Mouse (Mus musculus) liver, embryonic 11.5 days (tissue): ENCODE results near the gene Wdr18. TPM values are rescaled to one million over a fixed set of nuclear protein-coding genes. Genes with fewer than 3 reads are reported as not detected.

ENCODE experiments used
- ATAC-seq: fragments of 200-750 bp; cut with Nextera tagmentation; replicated peaks from 2 replicates; pipeline ENCODE4 v1.8.0; 2017; ENCODE audit warnings: moderate number of reproducible peaks, mild to moderate bottlenecking, moderate TSS enrichment, moderate library complexity; ENCODE audit not compliant: low FRiP score
- DNase-seq: peaks from one replicate; pipeline ENCODE4 v3.0.0-alpha.2; 2017; ENCODE audit warnings: low spot score
- H3K27ac ChIP-seq: fragments of 300-500 bp; sonication (generic); 2 replicates; pipeline ENCODE4 v1.5.1; 2014; ENCODE audit warnings: mild to moderate bottlenecking, low read depth, low read length, control low read depth
- H3K27me3 ChIP-seq: fragments of 300-500 bp; sonication (generic); replicated peaks from 2 replicates; pipeline ENCODE4 v1.6.1; 2014; ENCODE audit warnings: low read length, mixed read lengths; ENCODE audit not compliant: control insufficient read depth, insufficient read depth
- H3K36me3 ChIP-seq: fragments of 300-500 bp; sonication (generic); 2 replicates; pipeline ENCODE4 v1.6.1; 2014; ENCODE audit warnings: mild to moderate bottlenecking, low read length, moderate library complexity, mixed read lengths; ENCODE audit not compliant: control insufficient read depth, insufficient read depth
- H3K4me1 ChIP-seq: fragments of 300-500 bp; sonication (generic); replicated peaks from 2 replicates; pipeline ENCODE4 v1.6.1; 2014; ENCODE audit warnings: low read length, mixed read lengths; ENCODE audit not compliant: control insufficient read depth, insufficient read depth
- H3K4me2 ChIP-seq: fragments of 300-500 bp; sonication (generic); 2 replicates; pipeline ENCODE4 v1.6.1; 2014; ENCODE audit warnings: mild to moderate bottlenecking, control low read depth, moderate library complexity
- H3K4me3 ChIP-seq: fragments of 300-500 bp; sonication (generic); 2 replicates; pipeline ENCODE4 v1.5.1; 2014; ENCODE audit warnings: low read depth, low read length, control low read depth
- H3K9ac ChIP-seq: fragments of 300-500 bp; sonication (generic); 2 replicates; pipeline ENCODE4 v1.6.1; 2014; ENCODE audit warnings: low read depth, low read length, control low read depth
- H3K9me3 ChIP-seq: fragments of 300-500 bp; sonication (generic); 2 replicates; pipeline ENCODE4 v1.6.1; 2016; ENCODE audit warnings: low read length, inconsistent platforms, mixed read lengths; ENCODE audit not compliant: control insufficient read depth
- WGBS: fragments of 180-500 bp; shearing (Covaris S2); extraction: QIAGEN DNeasy Blood & Tissue Kit; methylation state at CpG from one replicate; pipeline ENCODE4 v1.1.7; 2014; 5-methylcytosine and 5-hydroxymethylcytosine counted together
- polyA plus RNA-seq: library from polyadenylated mRNA; unstranded; fragments of >200 nt; fragmentation: Nextera tagmentation; extraction: Ambion mirVana; gene quantifications from 2 replicates; pipeline ENCODE4 v1.2.1, GENCODE M21; 2014

Wdr18 gene
- polyA plus RNA-seq, 1 experiment from 2014 or later: 164 TPM

GRCm38 (mm10) chr10:79937775-79938526 is 22.0 kb upstream of the Wdr18 start:
- H3K4me3 ChIP-seq: no peak overlapping the region
- ATAC-seq (peak; percentile 48), DNase-seq (no peak)
- H3K9me3 ChIP-seq: no peaks in the 10 kb centered on the region
- WGBS: 62% methylated on average over 11 of the region's 11 CpGs
- peaks cover 15% of the 10 kb centered on the region; the same call in 1 of the 2 replicates for H3K36me3 ChIP-seq
- peak overlapping the region; percentile 25 for H3K4me2 ChIP-seq
- H3K27me3 ChIP-seq: no peaks in the 10 kb centered on the region
- peak overlapping the region; percentile 34; the same call in 1 of the 2 replicates for H3K27ac ChIP-seq
- H3K4me1 ChIP-seq: peaks cover 64% of the 10 kb centered on the region
- peak overlapping the region; percentile 34 for H3K9ac ChIP-seq

- DNase-seq (no peak), ATAC-seq (no peak)
- Histone ChIP-seq H3K36me3 (peaks cover 7% of the 10 kb centered on the region; the same call in 1 of the 2 replicates), H3K4me1 (peaks cover 69% of the 10 kb centered on the region), H3K4me3 (no peak overlapping the region), H3K27ac (no peak overlapping the region), H3K4me2 (no peak overlapping the region), H3K27me3 (no peaks in the 10 kb centered on the region), H3K9ac (no peak overlapping the region), H3K9me3 (no peaks in the 10 kb centered on the region)
- WGBS: 41% methylated on average over 7 of the region's 7 CpGs
These were observed 19.2 kb upstream of the Wdr18 start for GRCm38 (mm10) chr10:79940749-79941148.

GRCm38 (mm10) chr10:79942988-79943387 is 17.0 kb upstream of the Wdr18 start:
- ATAC-seq: no peak
- no peak overlapping the region for H3K4me3 ChIP-seq
- no peak overlapping the region for H3K4me2 ChIP-seq
- DNase-seq: no peak
- H3K27me3 ChIP-seq: no peaks in the 10 kb centered on the region
- 72% methylated on average over 1 of the region's 1 CpGs for WGBS
- no peaks in the 10 kb centered on the region for H3K9me3 ChIP-seq
- 0 out of 2 replicates have a peak overlapping the region, but pooled peaks have one; percentile 21 for H3K27ac ChIP-seq
- H3K9ac ChIP-seq: no peak overlapping the region
- peaks cover 4% of the 10 kb centered on the region; the same call in 1 of the 2 replicates for H3K36me3 ChIP-seq
- peaks cover 73% of the 10 kb centered on the region for H3K4me1 ChIP-seq

GRCm38 (mm10) chr10:79943471-79943901 is 16.5 kb upstream of the Wdr18 start:
- Histone ChIP-seq H3K9ac (peak overlapping the region; percentile 2; the same call in 1 of the 2 replicates), H3K4me2 (peak overlapping the region; percentile 33), H3K9me3 (no peaks in the 10 kb centered on the region), H3K4me3 (no peak overlapping the region), H3K4me1 (peaks cover 68% of the 10 kb centered on the region), H3K27ac (0 out of 2 replicates have a peak overlapping the region, but pooled peaks have one; percentile 26), H3K27me3 (no peaks in the 10 kb centered on the region), H3K36me3 (peaks cover 2% of the 10 kb centered on the region; the same call in 1 of the 2 replicates)
- no peak for ATAC-seq
- WGBS: 64% methylated on average over 9 of the region's 9 CpGs
- no peak for DNase-seq

GRCm38 (mm10) chr10:79945507-79946234 is 14.3 kb upstream of the Wdr18 start:
- WGBS: 43% methylated on average over 16 of the region's 16 CpGs
- H3K4me2 ChIP-seq: peak overlapping the region; percentile 62
- peak overlapping the region; percentile 91 for H3K27ac ChIP-seq
- peak overlapping the region; percentile 58 for H3K9ac ChIP-seq
- no peaks in the 10 kb centered on the region for H3K27me3 ChIP-seq
- H3K36me3 ChIP-seq: peaks cover 16% of the 10 kb centered on the region
- ATAC-seq (no peak), DNase-seq (no peak)
- peaks cover 51% of the 10 kb centered on the region for H3K4me1 ChIP-seq
- no peaks in the 10 kb centered on the region for H3K9me3 ChIP-seq
- peak overlapping the region; percentile 8; the same call in 1 of the 2 replicates for H3K4me3 ChIP-seq

- Histone ChIP-seq H3K9ac (peak overlapping the region; percentile 58), H3K4me2 (peak overlapping the region; percentile 62), H3K4me3 (peak overlapping the region; percentile 28), H3K27ac (peak overlapping the region; percentile 91), H3K4me1 (peaks cover 51% of the 10 kb centered on the region), H3K36me3 (peaks cover 25% of the 10 kb centered on the region), H3K9me3 (no peaks in the 10 kb centered on the region), H3K27me3 (no peaks in the 10 kb centered on the region)
- DNase-seq: peak; percentile 59
- WGBS: 8% methylated on average over 6 of the region's 7 CpGs
- ATAC-seq: peak; percentile 80
These were observed 13.1 kb upstream of the Wdr18 start for GRCm38 (mm10) chr10:79946752-79947322.

- Histone ChIP-seq H3K27me3 (no peaks in the 10 kb centered on the region), H3K27ac (peak overlapping the region; percentile 91), H3K9me3 (no peaks in the 10 kb centered on the region), H3K9ac (peak overlapping the region; percentile 42; the same call in 1 of the 2 replicates), H3K36me3 (peaks cover 25% of the 10 kb centered on the region), H3K4me1 (peaks cover 51% of the 10 kb centered on the region), H3K4me3 (no peak overlapping the region; the same call in 1 of the 2 replicates), H3K4me2 (peak overlapping the region; percentile 62)
- 58% methylated on average over 6 of the region's 6 CpGs for WGBS
- ATAC-seq: no peak
- DNase-seq: no peak
These were observed 12.4 kb upstream of the Wdr18 start for GRCm38 (mm10) chr10:79947502-79947901.

- ATAC-seq (no peak), DNase-seq (no peak)
- H3K36me3 ChIP-seq: peaks cover 25% of the 10 kb centered on the region
- H3K27ac ChIP-seq: no peak overlapping the region
- no peaks in the 10 kb centered on the region for H3K9me3 ChIP-seq
- no peak overlapping the region for H3K4me3 ChIP-seq
- no peak overlapping the region for H3K9ac ChIP-seq
- no peak overlapping the region for H3K4me2 ChIP-seq
- H3K4me1 ChIP-seq: peaks cover 30% of the 10 kb centered on the region
- WGBS: 71% methylated on average over 4 of the region's 4 CpGs
- no peaks in the 10 kb centered on the region for H3K27me3 ChIP-seq
These were observed 10.1 kb upstream of the Wdr18 start for GRCm38 (mm10) chr10:79949873-79950272.
